Mouse (Mus musculus): ENCODE measurements at regions not wholly inside any gene's neighbourhood (a gene's known extent, or its start where the extent isn't known, plus 50 kb on each side); places are given as distances from the start of the nearest gene placed in this dataset.

DNA sequence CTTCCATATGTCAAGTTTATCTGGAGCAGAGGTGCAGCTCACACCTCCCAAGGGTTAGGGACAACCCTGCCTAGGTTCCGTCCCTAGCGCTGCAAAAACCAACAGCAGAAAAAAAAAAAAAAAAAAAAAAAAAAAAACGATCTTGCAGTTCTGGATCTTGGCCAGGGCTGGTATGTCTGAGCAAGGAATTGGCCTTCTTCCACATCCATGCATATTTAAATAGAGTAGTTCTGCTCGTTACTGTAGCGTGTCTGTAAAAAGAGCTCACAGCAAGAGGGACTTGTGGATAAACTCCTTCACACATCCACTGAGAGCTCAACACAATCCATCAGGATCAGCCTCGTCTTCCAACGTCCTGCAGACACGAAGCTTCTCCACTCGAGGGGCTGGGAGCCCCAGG is 639.4 kb upstream of the Adam5 start:
- DNase-seq (ENCODE audit: low spot score): no peak

DNA sequence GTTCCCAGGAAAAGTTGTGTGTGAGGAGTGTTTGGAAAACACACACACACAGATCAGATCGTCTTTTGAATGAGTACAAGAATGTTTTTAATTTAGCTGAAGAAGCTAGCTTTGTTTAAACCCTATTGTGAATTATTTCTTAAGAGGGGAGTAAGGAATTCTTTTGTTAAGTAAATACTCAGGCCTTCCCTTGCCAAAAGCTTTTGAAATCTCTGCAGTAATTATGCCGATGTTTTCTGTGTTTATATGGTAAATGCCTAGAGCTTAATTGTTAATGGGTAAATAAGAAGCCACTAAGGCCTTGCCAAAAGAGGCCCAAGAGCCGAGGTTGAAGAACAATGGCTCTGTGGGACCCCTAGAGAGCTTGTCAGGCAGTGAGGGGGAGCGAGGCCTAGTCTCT is 638.3 kb upstream of the Adam5 start:
- no peak for DNase-seq (ENCODE audit: low spot score)

DNA sequence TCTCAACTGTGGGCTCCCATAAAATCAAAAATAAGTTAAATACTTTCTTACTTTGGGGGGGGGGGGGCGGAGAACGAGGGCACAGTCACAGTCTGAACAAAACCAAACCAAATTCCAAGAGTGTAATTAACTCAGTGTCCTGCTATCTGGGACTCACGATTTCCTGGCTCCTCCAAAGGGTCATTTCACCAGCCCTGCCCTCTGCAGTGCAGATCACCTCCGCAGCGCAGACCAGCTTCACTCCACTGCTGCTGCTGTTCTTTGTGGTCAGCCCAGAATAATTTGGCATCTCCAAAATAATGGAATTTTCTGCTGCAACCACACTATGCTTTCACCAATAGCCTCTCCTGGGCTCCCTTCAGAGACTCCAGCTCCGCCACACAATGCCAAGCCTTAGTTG is 631.5 kb upstream of the Adam5 start:
- no peak for DNase-seq (ENCODE audit: low spot score)

DNA sequence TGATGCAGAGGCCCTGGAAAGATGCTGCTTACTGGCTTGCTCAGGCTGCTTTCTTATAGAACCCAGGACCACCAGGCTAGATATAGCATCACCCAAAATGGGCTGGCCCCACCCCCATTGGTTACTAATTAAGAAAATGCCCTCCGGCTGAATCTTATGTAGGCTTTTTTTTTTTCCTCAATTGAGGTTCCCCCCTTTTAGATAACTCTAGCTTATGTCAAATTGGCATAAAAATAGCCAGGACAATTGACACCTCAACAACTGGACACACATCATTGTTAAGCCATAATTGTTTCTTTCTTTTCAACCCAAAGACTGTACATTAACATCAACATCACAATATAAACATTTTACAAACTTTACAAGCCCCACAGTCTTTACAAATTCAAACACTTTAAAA is 630.8 kb upstream of the Adam5 start:
- DNase-seq (ENCODE audit: low spot score): no peak

DNA sequence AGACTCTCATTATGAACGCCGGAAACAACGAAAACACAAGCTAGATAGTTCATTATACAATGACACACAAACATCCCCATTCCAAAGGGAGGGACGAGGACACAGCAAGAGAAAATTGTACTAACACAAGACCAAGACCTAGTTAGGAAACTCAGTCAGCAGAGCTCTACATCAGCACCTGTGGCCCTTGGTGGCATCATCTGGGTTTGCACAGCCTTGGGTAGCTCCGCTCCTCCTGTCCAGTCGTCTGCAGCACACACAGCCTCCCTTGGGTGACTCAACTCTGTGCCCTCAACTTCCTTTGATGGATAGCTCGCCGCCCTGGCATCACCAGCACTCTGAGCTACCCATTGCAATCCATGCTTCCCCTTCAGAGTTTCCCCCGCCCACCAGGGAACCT is 629.7 kb upstream of the Adam5 start:
- DNase-seq (ENCODE audit: low spot score): no peak

DNA sequence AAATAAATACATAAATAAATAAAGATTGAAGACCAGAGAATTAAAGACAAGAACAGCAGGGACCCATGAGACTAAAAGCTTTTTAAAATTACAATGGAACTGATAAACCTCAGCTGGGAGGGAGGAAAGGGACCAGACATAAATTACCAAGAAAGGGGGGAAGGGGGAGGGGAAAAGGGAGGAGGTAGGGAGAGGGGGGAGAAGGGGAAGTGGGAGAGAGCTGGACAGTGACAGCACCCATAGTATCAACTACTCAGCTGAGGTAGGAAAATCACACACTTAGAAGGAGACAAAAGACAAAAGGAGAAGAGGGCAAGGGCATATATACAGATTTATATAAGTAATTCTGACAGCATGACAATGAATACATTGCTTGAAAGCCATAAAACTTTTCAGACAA is 626.4 kb upstream of the Adam5 start:
- DNase-seq (ENCODE audit: low spot score): no peak

DNA sequence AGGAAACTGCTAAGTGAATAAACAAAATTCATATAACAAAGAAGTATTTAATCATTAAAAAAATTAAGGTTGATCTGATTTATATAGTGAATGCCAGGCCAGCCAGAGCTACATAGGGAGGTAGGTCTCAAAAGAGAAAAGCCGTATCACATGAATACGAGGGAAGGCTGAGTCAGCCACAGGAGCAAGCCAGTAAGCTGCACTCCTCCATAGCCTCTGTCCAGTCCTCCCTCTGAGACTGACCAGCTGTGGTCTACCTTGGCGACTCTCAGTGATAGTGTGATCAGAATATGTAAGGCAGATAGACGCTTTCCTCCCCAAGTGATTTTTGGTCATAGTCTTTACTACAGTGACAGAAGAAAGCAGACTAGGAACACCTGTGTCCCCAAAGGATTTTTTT is 625.4 kb upstream of the Adam5 start:
- no peak for DNase-seq (ENCODE audit: low spot score)

DNA sequence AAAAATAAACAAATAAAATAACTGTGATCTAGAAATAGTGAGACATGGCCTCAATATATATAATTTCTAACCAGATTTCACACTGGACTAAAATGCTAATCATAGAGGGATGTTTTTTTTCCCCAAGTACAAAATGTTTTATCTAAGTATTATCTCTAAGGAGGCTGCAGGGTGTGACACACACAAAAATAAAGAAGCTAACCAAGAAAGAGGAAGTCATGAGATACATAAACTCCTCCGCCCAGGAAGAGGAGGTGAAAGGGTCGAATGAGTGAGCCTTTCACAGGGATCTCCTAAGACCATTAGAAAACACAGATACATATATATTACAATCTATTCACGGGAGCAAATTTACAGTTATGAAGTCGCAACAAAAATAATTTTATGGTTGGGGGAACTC is 623.7 kb upstream of the Adam5 start:
- no peak for DNase-seq (ENCODE audit: low spot score)

DNA sequence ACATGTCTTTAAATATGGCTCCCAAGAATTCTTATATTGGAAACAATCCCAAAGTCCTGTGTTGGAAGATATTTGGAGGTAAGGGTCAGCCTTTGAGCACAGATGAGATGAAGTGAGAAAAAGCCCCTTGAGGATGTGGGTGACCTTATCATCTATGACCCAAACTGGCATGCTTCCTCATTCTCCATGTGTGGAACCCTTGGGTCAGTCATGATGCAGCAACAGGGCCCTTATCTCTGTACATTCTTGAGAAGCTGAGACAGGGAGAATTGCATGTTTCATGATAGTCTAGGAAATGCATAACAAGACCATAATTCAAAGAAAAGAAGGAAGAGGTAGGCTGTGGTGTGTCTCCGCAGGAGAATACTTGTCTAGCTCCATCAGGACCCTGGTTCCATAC is 621.8 kb upstream of the Adam5 start:
- DNase-seq (ENCODE audit: low spot score): no peak

DNA sequence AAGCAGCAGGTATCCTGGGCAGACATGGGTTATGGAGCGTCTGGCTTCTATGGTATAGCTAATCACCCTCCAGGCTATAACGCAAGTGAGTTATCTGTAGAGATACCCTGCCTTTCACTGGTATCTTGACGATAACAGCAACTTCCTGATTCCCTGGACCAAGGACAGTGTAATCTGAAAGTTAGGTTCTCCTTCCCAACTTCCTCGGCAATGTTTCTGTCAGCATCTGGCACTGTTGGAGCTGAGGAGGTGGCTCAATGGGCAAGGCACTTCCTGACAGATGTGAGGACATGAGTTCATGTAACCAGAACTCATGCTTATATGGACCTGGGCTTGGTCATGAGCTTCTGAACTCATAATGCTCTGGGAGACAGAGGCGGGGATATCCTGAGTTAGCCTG is 620.9 kb upstream of the Adam5 start:
- DNase-seq (ENCODE audit: low spot score): no peak

DNA sequence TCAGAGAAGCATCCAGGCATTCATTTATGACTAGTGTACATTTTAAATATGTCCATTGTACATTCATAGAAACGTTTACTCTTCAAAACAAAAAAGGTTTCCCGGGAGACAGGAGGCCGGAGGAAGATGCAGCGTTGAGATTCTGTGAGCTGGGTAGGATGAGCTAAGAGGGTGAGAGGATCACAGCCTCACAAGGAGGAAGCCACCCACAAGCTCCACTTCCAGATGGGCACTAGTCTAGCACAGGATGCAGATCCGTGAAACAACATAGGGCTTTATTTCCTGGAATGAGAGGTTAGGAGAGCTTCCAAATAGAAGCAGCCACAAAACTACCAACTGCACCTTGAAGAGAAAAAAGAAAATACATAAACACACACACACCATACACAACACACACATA is 619.4 kb upstream of the Adam5 start:
- DNase-seq (ENCODE audit: low spot score): no peak

DNA sequence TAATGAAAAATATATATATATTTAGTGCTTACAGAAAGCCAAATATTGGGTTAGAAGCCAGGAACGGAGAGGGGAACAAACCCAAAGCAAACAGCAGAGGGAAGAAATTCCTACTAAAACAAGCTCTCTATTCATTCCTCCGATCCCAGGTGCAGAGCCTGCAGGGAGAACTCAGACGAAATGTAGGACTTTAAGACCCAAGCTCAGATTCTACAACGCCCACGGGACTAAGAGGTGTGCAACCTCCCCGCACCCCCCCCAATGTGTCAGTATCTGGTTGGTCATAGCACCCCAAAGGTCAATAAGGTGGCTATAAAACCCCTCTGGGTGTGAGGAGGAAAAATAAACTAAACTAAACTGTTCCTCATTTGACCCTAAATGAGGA is 616.9 kb upstream of the Adam5 start:
- DNase-seq (ENCODE audit: low spot score): no peak

DNA sequence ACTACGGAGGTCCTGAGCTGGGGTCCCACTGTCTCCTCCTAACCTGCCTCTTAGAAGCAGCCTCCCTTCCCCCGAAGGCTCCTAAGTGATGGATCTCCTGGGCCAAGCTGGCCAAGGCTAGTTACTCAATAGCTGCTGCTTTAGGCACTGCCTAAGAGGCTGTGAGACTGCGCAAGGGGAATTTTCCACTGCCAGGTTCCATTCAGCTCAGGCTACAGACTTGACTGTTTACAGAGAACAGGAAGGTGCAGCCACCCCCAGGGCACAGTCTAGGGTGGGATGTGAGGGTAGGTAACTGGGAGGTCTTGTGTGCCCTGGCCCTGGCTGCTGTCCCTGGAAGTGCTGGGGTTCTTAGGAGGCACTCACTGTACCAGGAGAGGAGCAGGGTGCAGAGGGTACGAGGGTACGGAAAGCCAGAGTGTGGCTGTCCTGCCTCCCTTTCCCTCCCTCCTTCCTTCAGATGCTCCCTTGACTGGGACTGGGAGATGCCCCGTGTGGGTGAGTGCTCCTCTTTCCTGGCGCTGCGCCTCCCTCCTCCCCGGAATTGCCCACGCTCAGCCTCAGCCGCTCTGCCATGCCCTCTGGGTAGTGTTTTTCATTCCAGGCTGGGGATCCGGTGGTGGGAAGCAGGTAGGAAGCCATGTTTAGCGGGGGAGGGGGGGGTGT is 616.4 kb upstream of the Adam5 start:
- DNase-seq (ENCODE audit: low spot score): peak; percentile 45

DNA sequence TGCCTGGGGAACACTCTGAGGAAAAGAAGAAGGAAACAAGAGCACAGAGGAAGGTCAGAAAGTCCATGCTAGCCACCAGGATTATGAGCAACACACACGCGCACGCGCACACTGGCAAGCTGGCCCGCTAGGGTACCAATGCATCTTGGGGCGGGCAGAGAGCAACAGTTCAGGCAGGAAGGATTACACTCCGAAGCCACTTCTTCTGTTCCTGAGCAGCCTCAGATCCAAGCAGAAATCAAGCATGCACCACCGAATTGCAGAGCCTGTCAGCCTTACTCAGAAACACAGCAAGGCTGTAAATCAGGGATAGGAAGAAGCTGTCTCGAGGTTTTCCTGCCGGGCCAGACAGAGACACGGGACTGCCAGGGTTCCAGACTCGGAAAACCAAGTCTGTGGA is 615.8 kb upstream of the Adam5 start:
- DNase-seq (ENCODE audit: low spot score): no peak

DNA sequence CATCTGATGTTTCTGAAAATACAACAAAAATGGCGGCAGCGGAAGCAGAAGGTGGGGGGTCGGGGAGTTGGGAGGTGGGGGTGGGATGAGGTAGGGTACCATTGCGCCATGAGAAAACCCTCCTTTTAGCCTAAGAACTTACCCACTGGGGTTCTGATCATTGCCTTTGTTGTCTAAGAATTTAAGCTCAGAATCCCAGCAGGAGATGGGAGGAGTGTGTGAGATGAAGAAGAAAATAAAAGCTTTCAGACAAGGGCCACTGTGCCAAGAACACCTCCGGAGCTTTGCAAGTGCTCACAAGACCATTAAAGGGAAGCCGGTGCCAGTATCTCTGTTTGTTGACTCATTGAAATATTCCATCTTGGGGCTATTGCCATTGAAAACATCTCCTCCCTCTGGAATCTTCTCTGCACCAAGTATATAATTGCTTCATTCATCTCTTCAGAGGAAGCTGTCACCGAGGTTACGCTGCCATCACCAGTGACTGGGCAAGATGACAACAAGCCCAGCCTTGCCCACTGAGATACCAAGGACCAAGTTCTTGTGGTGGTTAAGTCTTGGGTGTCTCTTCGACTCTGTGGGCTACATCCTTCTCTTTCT is 614.0 kb upstream of the Adam5 start:
- no peak for DNase-seq (ENCODE audit: low spot score)

DNA sequence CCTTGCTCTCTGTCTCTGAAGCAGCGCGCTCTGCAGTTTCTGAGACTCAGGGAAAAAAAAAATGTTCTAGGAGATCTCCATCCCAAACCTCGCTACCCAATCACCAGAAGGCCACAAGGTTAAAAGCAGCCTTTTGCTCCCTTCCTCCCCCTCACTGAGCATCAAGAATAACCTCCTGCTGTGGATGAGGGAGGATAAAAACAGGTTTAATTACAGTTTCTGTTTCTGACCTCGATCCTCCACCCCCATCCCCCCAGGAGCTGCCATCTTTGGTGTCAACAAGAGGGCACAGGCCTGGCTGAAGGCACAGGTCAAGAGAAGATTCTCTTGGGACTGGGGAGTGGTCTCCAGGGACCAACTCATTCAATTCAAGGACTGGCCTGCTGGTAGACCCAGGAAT is 613.0 kb upstream of the Adam5 start:
- no peak for DNase-seq (ENCODE audit: low spot score)

DNA sequence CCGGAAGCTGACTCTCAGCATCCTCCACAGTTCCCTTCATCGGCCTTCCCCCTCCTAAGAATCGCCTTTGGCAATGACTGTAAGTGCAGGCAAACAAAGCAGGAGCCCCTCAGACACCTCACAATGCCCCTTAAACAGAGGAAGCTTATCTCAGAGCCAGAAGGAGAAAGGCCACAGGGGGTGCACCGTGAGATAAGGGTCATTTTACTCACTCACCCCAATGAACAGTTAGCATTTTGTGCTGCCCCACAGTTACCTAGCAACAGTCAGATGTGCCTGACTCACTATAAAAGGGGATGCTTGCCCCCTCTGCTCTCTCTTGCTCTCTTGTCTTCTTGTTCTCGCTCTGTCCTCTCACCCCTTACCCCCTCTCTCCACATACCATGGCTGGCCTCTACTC is 606.4 kb upstream of the Adam5 start:
- DNase-seq (ENCODE audit: low spot score): no peak

DNA sequence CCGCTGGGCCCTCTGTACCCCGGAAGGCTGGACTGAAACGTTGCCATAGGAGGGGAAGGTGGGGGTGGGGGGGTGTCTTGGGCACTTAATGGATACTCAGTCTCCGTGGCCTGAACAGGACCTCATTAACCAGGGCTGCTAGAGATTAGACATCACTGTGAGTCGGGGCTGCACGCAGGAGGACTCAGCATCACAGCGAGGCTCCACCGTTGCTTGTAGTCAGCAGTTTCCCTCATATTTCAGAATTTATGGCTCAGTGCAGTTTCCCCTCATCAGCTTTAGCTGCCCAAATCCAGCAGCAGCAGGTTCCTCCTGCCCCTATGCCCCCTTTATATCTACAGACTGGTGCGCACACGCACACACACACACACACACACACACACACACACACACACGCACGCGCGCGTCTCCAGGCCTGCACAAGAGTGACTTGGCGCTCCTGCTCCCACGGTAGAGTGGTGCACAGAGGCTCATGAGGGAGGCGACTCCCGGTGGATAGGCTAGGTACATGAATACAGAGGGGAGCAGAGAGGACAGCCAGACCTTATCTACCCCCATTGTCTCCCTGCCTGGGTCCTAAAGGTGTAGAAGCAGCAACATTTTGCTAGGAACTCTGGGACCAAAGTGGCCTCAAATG is 605.8 kb upstream of the Adam5 start:
- DNase-seq (ENCODE audit: low spot score): no peak

DNA sequence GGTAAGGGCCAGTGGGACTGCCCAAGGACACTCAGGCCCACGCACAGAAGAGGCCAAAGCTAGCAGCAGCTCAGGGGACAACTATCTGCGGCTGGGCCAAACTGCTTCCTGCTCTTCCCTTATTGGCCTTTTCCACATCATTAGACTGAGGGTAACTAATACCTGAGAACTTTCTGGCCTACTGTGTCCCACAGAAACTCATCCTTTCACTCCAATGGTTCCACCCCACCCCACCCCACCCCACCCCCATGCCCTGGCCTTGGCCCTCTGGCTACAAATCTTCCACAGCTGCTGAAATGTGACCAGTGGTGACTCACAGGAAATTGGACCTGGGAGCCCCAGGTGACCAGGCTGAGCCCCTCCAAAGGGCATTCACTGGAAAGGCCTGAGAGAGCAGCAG is 604.6 kb upstream of the Adam5 start:
- no peak for DNase-seq (ENCODE audit: low spot score)

DNA sequence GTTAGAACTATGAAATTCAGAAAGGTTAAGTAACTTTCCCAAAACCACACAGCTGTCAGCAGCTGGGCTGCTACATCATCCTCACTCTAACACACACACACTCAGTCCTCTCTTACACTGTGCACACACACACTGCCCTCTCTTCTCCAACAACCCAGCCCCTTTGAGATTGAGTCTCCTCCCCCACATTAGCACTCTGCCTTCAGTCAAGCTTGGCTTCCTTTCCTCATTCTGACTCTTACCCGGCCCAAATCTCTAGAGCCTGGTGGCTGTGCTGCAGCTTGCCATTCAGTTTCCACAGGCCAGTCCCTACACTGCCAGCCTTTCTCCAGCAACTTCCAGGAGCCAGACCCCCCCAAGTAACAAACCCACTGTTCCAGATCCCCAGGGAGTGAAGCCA is 602.0 kb upstream of the Adam5 start:
- no peak for DNase-seq (ENCODE audit: low spot score)

DNA sequence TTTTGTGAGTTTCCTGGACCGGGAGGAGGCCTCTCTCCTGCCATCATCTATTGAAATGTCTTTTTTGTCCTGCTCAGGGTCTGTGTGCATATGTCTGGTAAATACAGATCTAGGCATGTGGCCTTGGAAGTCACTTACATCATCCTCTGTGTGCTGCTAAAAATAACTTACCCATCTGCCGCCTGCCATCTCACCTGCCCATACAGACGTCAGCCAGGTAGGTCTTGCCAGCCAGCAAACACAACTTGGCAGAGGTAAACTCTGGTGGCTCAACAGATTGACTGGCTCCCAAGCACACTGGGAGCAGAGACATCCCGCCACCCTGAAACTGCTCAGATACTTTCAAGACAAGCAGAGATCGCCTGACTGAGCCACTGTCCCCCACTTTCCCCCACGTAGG is 597.3 kb upstream of the Adam5 start:
- DNase-seq (ENCODE audit: low spot score): no peak

DNA sequence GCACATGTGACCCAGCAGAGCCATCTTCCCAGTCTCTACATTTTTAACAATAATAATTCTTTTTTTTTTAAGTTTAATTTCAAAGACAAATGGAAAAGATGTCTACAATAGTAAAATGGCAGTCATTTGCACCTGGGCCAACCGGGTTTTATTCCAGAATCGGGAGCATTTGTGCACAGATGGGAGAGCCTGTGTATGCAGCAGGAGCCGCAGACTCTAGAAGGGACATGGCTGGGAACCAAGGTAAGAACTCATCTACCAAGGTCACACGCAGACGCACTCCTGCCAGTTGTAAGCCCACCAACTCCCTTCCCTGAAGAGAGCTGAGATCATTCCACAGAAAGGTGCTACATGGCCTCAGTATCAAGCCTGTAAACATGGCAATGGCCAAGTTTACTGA is 586.4 kb upstream of the Adam5 start:
- DNase-seq (ENCODE audit: low spot score): no peak

DNA sequence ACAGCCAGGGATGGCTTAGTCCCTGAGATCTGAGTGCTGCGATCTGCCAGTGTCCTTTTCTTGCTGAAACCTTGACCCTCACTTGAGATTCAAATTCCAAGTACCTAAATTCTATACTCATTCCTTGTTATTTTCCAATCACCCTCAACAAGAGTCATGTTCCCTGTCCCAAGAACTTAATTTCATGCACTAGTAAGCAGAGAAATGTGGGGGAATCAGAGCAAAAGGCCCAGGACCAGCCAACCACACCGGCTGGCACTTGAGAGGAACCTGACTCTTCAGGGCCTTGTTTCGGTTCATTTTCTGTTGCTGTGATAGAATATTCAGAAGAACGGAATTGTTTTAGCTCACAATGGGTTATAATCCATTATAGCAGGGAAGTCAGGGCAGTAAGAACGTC is 583.7 kb upstream of the Adam5 start:
- DNase-seq (ENCODE audit: low spot score): no peak

DNA sequence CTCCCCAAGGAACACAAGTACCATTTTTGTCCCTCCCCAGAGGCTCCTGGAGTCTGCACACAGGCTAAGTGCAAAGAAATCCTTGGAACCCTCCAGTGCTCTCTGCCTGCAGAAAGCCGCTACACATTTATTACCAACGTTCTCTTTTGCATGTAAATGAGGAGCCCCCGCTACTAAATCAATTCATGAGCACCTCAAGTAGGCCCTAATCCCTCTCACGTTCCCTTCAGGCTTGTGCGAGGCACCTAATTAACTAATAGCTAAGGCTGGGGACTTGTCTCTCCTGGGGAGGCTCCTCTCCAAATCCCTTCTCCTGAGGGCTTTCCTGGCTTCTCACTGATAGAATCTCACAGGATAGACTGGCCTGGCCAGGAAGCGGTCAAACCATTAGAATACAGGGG is 568.6 kb upstream of the Adam5 start:
- no peak for DNase-seq (ENCODE audit: low spot score)

Data from layer of hippocampus, adult 11-12 months (tissue).